Mouse (Mus musculus) spleen, postnatal 4 days (tissue): ENCODE data around the gene Slc7a8.
"Not testable (repeated sequence)": the region's sequence is repeated elsewhere in the genome, so short reads cannot be mapped to it uniquely, and the experiment has no call there.

Source experiments
- DNase-seq, 2 experiments: peaks; one replicate each; pipeline ENCODE4 v3.0.0; 2022; ENCODE audit warnings: low spot score in 2 of 2

The Slc7a8 gene

DNA sequence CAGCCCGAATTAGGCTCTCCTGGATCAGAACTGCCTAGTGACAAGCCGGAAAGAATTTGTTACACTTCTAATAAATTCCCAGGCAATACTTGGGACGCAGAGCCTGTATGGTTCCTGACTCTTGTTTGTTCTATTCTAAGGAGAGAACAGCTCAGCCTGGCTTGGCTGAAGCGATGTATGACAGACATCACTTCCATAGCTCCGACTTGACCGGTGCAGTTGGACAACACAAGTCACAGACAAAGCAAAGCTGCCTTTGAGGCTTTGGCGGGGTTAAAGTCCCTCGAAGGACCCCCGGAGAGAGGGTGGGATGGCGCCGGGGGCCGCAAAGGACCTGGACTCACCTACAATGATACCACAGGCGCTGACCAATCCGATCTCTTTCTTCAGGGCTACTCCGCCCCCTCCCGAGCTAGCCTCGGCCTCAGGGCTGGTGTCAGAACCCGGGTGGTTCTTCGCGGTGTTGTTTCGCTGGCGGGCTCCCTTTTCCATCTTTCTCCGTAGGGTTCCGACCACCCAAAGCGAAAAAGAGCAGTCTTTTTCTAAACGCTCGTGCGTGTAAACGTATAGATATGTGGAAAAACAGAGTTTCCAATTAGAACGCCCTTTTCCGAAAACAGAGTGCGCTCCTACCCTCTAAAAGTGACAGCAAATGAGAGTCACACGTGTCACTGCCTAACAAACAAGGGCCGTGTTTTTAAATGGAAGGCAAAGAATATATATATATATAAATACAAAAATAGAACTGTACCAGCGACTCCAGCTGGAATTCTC, 723 bp downstream of the Slc7a8 start:
- peak; percentile 16 to 62 for DNase-seq

DNA sequence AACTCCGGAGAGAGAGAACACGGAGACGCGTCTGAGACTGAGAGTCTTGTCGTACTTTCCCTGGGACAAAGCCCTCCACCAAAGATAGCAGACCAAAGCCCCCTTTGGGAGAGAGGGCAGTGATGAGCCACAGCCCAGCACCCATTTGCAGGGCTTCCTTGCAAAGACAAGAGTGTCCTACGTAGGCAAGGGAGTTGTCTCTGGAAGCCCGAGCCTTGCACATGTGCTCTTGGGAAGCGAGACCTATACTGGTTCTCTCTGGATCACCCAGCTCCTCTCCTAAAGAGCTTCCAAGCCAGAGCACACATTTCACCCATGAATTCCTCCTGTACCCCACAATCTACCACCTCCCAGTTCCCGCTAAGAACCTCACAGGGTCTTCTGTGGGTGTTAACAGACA, 1.7 kb downstream of the Slc7a8 start:
- DNase-seq: no peak

DNA sequence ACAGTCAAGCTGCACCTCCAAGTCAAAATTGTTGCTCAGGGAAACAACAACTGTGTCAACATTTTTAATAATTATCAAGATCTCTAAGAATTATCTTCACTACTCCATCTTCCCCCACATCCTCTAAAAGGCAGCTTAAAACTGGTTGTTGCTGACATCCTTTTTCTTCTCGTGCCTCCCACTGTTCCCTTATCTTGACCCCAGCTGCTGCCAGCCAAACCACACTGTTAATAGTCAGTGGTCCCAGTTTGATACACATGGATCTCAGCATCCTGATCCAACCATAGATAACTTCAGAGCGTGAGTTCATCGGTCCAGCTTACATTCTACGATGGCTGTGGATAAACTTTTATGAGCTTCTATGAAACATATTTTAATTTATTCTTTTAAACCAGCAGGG, 3.9 kb downstream of the Slc7a8 start:
- DNase-seq: no peak

DNA sequence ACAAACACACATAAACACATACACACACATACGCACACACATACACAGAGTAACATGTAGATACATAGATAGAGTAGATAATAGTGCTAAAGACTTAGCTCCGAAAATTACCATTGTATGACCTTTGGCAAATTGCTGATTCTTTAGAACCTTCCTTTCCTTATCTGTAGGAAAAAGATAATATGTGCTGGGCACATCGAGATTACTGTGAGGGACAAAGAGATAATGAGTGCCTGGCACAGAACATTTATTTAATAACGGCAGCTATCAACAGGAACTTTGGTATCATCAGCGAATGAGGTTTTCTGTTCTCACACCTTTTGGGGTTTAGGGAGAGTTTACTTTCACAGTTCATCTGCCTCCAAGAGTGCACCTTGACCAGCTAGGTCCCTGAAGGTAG, 5.0 kb downstream of the Slc7a8 start:
- DNase-seq: no peak

DNA sequence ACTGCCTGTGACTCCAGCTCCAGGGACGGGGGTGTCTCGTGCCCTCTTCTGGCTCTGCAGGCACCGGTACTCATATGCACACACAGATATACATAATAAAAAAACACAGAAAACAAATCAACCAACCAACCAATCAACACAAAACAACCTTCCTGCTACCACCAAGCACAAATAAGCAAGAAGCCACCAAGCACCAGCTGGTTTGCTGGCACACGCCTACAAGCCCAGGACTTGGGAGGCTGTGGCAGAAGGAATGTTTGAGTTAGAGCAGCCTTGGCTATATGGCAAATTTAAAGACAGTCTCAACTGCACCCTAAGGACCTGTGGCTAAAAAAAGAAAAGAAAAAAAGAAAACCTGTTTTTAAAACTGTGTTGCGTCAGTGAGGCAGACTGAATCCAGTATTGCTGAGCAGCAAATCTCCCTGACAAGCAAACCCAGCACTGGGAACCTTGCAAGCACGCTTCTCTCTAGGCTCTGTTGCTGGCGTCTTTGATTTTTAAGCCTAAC, 6.2 kb downstream of the Slc7a8 start:
- DNase-seq: no peak

DNA sequence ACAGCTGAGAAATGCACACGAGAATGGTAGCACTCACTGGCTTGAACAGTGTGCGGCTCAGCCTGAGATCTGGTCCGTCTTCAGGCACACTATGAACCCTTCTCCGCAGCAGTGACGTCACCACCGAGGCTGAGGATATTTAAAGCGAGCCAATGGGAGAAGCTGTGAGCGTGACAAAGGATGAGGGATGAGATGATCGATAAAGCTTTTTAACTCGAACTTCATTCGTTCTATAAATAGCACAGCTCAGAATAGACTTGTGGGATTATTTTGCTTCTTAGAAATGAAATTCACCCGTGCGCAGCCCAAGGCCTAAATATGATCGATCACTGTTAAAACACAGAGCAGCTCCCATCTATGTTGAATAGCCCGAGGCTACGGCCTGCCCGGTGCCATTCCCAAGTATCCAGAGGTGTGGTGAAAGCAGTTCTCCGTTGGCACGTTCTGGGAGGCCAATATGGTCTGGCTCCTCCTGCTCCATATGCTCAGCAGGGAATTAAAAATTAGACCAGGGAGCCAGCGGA, 9.4 kb downstream of the Slc7a8 start:
- no peak for DNase-seq

DNA sequence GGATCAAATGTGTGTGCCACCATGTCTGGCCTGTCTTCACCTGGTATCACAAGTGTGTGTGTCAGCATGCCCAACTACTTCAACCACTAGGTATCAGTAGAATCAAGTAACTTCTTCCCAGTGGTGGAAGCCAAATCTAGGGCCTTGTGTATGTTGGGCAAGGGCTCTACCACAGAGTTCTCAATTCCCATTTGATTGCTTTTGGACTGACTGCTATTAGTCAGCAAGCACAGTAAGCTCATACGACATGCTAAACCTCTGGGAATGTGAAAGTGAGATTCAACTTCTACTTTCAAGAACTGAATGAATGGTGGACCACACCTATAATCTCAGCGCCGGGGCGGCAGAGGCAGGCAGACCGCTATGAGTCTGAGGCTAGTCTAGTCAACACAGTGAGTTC, 11.4 kb downstream of the Slc7a8 start:
- DNase-seq: no peak

DNA sequence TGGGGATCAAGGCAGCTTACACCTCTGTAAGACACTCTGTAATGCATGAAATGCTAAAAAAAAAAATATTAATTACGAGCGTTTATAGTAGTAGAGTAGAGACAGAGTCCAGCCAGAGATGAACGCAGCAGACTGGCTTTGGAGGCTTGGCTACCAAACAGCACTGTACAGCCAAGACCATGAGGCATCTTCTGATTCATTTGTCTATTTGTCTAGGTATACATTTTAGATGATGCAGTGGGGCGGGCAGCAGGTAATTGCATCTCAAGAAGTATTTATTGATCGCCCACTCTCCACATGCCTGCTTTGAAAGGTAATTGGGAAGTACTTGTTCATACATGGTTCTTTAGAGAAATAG, 12.7 kb downstream of the Slc7a8 start:
- no peak for DNase-seq

DNA sequence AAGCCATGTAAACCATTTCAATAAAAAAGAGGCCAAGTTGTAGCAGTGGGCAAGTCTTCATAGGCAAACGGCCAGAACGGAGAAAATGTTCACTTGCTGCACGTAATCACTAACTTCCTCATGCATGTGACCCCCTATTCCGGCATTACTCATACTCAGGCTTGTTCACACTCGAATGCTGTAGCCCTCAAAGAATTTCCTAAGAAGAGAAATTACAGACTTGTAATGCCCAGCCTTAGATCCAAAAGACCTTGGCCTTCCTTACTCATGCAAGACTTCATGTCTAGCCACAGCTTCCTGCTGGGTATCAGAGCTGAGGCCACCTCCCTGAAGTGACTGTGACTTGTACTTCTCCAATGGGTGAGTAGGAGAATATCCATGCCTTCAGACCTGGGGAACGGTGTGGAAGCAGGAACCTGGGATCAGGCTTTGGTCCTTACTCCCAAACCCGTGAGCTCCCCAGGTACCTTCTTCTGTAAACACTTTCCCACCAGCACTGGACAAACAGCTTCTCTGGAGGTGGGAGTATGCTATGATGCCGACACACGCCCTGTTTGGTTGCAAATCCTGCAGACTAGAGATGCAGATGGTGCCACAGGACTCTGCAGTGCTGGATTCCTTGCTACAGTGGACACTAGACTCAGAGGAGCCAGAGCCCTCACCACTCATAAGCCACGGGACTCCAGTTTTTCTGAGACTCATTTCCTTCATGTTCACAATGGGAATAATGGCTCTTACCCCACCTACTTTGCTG, 13.3 kb downstream of the Slc7a8 start:
- no peak for DNase-seq

DNA sequence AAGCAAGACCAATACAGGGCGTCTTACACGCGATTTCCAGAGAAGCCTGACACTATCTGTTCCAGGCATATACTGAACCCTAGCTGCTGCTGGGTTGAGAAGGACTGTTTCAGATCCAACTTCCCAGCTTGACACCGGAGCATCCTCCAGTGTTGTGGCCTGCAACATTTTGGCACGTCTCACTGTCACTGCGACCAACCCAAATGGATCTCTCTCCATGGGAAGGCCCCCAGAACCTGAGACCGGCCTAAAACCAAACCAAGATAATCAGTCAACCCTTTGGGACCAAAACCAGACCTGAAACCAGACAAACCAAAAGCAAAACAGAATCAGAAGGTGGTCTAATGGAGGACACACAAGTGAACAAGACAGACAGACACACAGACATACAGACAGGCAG, 14.8 kb downstream of the Slc7a8 start:
- not testable (repeated sequence) for DNase-seq

DNA sequence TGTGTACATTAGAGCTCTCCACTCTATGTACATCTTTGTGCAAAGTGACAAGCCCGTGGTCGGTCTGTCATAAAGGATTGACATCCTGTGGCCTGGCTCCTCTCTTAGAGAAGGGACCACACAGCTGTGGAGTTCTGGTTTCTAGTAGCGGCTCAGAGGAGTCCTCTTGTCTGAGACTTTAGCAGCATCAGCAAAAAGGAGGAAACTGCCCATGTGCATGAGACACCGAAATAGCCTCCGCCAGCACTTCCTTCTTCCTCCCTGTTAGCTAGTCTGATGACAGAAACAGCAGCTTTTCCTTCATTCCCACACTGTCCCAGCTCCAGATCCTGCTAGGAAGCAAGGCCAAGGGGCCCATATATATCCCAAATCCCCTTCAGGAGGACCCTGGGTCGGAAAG, 25.4 kb downstream of the Slc7a8 start:
- DNase-seq: no peak

DNA sequence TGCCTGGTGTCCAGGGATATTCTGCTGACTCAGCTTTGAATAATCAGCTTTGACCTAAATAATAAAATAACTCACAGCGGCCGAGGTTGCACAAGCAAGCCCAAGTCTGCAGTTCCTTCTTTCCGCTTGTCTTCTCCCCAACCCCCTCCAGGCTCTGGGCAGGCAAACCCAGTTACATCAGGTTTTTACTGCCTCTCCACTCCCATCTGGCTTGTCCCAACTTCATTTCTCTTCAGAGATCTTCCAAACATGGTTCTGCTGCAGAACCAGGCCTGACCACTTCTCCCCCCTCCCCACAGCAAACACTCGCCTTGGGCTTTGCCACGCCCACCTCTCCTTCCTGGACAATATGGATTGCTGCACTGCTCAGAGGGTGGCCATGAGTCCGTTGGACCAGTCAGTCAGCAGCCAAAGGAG, 27.1 kb downstream of the Slc7a8 start:
- DNase-seq: no peak

DNA sequence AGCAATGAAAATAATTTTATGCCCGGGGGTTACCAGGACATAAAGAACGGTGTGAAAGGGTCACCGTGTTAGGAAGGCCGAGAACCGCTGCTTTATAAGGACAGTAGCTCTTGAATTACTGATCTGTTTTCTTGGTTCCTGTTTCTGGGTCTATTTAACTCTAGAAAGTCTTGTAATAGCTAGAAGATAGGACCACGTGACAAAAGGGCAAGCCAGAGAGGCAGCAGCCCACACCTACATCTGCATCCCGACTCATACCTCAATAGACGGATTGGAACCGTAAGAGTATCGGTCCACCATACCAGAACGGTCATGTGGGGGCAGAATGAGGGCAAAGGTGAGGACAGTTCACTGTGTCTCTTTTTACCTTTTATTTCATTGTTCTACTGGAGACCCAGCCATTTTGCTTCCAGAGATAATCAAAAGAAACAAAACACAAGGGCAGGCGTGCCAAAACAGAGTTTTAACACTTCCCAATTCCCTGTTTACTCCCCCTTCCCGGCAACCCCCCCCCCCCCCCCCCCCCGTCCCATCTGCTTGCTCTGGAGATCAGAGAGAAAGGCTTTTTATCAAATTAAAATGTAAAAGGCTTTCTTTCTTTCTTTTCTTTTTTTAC, 27.7 kb downstream of the Slc7a8 start:
- DNase-seq: no peak

DNA sequence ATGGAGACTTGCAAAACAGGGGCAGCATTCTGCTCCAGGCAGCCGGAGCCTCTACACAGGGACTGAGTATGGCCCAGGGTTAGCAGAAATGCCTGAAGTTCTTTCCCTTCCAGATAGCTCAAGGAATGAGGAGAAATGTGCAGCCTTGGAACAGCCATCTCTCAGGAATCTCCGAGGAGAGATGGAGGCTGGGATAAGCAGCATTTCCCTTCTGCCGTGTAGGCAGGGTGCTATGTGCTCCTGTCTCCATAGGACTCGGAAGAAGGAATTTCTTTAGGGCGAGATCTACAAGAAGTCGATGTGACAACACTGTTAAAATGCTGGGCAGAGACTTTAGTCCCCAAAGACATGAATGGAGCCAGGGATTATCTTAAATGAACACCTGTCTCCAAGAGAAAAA, 28.8 kb downstream of the Slc7a8 start:
- no peak for DNase-seq

DNA sequence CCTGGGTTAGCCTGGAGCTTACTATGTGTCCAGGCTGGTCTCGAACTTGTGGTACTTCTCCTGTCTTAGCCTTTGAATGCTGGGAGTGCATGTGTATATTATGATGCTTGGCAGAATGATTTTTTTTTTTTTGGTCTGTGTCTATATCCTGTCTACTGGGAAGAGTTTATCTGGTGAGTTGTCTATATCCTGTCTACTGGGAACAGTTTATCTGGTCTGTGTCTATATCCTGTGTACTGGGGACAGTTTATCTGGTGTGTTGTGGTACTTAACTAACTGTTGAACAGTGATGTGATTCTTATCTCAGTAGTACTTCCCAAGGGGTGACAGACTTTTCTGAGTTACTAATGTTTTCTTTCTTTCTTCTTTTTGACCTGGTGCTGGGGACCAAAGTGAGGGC, 30.0 kb downstream of the Slc7a8 start:
- no peak for DNase-seq

DNA sequence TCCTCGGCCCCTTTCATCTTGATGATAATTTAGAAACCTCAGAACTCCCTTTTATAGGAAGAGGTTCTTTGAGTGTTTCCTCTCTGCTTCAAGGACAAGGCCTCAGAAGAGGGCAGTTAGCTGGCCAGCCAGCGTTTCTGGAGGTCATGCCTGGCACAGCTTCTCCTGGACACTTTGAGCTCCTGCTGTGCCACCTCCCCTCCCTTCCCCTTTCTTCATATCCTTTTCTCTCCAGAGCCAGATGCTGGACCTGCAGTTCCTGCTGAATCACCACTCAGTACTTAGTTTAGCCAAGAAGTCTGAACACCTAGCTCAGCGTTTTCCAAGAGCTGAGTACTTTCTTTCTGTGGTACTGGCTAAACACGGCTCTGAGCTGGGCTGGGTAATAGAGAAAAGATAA, 32.5 kb downstream of the Slc7a8 start:
- DNase-seq: no peak

DNA sequence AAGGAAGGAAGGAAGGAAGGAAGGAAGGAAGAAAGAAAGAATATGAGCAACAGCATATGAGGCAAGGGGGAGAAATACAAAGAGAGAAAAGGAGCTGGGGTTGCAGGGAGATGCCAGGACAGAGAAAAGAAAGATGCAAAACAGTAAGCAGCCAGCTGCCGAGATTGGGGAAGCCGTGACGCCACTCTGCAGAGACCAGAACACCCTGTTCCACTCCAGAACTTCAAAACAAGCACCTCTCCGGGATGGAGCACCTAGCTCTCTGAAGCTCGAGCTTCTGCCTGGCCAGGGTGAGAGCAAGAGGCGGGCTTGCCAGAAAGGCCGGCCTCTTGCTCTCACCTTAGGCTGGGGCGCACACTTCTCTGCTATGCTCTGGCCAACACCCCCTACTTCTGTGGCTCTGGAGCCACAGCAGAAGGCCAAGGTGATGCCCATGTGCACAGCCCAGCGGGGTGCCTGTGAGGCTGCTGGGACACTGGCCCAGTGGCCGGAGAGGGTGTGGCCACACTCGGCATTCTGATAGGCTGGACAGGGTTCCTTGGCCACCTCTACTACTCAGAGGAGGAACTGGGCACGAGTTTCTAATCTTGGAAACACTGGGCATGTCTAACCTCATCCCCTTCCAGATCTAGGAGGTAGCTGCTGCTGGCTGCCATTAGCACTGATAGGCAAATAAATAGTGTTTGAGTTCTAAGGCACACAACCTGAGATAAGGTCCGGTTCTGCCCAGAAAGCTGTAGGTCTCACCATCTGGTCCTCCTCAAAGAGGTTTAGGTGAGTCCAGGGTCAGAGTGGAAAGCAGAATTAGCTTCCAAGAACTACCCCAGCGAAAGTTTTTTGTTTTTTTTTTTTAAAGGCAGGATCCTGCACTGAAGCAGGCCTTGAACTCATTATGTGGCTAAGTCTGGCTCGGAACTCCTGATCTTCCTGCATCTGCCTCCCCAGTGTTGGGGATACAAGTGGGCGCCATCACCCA, 33.5 kb downstream of the Slc7a8 start:
- no peak for DNase-seq

DNA sequence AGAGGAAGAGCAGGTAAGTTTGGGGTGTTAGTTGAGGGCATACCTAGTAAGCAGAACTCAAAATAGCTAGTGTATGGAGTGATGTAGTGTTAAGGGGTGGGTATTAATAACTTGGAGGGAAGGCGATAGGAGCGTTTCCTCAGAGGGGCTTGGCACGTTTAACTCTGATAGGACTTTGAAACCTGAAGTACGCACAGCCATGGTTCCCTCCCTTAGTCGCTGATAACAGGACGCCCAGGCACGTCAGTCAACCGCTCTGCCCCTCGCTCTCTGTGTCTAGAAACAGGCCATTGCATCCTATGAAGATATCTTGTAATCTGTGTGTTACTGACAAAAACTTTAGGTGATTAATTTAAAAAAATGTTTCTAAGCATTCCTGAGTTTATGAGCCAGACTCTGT, 35.7 kb downstream of the Slc7a8 start:
- no peak for DNase-seq

DNA sequence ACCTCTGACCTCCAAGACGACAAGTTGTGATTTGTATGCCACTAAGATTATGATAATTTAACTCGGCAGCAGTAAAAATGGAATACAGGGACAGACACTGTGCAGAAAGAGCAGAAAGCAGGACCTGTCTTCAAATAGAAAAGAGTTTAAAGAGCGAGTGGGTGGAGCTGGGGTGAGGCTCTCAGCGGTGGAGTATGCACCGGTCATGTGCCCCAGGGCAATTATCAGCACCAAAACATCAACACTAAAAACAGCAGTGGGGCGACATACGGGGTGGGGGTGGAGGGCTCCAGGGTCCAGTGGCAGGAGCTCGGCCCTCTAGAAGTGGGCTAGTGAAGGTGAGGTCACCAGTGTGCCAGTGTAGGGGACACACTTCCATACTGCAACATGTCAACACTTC, 37.3 kb downstream of the Slc7a8 start:
- DNase-seq: no peak

DNA sequence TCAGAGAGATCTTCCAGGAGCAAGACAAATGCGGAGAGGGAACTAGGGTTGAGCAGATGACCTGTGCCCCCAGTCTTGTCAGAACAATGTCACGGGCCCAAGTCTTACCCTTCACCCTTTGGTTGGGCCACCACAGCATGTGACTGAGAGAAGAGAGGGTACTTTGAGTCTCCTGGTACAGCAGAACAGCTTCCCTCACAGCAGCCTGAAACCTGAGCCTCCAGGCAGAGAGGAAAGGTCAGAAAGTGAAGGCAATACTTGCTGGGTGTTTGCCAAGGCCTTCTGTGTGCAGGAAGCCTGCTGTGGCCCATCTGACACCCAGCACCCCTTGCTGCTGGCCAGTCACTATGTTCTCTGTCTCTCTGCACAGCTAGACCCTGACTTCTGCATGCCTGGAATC, 39.4 kb downstream of the Slc7a8 start:
- no peak for DNase-seq

DNA sequence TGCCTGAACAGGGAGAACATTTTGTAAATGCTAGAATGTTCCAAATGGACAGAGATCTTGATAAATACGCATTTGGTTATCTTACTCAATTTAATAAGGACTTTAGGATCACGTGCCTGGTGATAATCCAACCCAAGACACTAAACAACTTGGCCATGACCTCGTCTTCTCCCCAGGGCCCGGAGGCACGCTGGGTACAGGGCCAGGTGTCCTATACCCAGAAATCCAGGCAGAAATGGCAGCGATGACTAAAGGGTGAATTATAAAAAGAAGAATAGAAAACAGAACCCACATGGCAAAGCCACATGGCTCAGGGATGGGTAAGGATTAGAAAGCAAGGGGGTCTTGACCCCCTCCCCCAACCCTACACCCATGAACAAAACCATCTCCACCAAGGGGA, 40.0 kb downstream of the Slc7a8 start:
- DNase-seq: no peak
